Mouse (Mus musculus) lung, adult 2 months (tissue): Measurements from ENCODE around the gene Gm47959.

Source experiments
- CTCF ChIP-seq: fragments of 200-500 bp; IDR thresholded peaks from 2 replicates; pipeline ENCODE4 v1.5.1; 2011; ENCODE audit warnings: mild to moderate bottlenecking, low read length, control low read depth; ENCODE audit not compliant: insufficient read depth
- POLR2A ChIP-seq: fragments of 200-500 bp; IDR thresholded peaks from 2 replicates; pipeline ENCODE4 v1.6.1; 2011; ENCODE audit warnings: low read depth, mild to moderate bottlenecking, control low read depth, low read length, borderline replicate concordance; ENCODE audit errors: extremely low read depth

- TF ChIP-seq CTCF: peak; percentile 5; the same call in 1 of the 2 replicates
- TF ChIP-seq POLR2A: no peak
Observed at GRCm38 (mm10) chr1:83044882-83045427, 44.6 kb downstream of the Gm47959 start, which contains the start of gene Gm47969.
